Mouse (Mus musculus) thymus, postnatal 4 days (tissue): ENCODE results near the gene Mon2.
"Not testable (repeated sequence)": the region's sequence is repeated elsewhere in the genome, so short reads cannot be mapped to it uniquely, and the experiment has no call there.

Source experiments
- DNase-seq: peaks from one replicate; pipeline ENCODE4 v3.0.0; 2021

Mon2 gene

DNA sequence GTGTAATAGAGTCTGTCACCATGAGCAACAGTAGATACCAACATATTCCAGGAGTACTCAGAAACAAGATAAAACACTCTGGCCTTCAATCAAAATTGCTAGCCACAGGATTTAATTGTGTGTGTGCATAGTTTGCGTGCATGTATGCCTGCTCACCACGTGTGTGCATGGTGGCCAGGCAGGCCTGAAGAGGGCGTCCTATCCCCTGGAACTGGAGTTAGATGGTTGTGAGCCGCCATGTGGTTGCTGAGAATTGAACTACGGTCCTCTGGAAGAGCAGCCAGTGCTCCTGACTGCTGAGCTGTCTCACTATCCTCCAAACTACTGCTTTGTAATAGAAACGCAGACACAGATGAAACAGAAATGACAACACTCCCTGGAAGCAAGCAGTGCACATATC lies 85.7 kb downstream of the Mon2 start:
- DNase-seq: no peak

DNA sequence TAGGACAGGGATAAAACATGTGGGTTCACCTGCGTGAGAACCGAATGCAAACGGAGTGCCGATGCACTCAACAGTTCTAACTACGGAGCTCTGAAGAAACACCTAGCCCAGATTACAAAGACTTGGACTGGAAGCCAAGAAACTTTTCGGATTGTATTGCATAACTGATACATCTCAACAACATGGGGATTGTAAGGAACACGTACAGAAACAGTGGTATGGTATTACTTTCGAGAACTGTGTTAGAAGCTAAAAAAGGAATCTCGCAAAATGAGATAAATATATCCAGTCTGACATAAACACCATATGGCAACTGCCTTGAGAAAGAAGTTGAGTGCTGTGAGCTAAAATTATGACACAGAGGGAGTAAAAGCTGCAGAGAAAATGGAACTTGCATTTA lies 86.4 kb downstream of the Mon2 start:
- DNase-seq: no peak

DNA sequence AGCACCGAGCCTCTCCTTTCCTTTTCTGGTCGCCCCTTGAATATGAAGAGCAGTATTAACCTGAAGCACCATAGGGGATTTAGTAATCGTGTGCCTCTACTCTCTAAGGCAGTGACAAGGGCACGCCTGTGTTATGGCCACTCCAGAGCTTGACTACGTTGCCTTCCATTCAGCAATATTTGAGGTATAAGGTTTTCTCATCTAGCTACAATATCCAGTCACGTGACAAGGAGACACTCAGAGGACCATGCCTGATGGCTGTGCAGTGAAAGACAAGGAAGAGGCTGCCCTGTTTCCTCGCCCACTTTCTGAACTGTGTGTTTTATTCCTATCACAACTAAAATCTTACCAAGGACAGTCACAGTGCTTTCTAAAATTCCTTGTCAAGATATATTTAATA lies 87.9 kb downstream of the Mon2 start:
- no peak for DNase-seq

DNA sequence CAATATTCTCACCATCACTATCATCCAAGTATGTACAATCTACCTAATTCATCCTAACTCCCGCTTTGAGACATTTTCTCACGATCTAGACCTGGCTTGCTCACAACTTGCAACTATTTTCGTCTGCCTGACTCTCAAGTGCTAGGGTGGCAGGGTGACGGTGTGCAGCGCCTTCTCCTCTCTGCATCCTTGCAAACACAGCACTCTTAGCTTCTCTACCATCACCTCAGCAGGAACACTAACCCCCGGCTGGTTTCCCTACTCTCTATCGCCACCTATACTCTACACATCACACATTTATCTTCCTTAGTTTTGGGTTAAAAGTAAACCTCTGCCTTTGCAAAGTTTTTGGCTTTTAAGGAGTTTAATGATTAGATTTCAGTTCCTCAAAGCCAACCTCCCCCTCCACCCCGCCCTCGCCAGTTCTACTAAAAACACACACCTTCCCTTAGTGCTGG lies 88.6 kb downstream of the Mon2 start:
- DNase-seq: peak; percentile 62

DNA sequence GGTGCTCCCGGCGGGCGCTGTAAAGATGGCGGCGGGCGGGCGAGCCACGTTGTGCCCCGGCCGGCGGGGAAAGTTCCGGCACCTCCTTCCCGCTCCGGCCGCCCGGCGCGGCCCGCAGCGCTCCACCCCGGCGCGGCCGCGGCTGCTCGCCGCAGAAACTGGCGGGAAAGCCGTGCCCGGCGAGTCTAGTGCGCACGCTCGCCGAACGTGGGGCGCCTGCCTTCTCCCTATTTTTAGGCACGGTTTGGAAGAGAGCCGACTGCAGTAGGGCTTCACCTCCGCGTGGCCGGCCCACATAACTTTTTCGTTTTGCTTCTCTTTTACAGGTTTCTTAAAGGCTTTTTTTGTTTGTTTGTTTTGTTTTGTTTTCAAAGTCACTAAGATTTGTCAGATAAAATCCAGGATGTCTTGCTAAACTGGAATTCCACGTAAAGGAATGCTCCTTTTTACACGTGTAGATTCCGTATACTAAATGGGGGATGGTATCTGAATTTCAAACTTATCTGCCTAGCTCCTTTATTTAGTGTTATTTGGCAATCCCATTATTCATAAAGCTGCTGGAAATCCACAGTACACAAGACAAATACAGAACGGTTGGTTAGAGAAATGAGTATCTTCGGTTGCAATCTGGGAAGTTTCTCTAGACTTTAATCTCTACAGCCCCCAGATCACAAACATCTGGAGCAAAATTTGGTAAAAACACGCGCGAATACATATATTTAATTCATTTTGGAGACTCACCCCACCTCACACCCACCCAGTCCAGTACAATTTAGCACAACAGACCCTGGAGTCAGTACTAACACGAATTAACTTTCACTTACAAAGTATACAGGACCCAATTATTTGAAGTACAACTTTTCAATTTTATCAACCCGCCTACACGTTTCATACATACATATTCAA lies 89.7 kb downstream of the Mon2 start:
- DNase-seq: no peak

DNA sequence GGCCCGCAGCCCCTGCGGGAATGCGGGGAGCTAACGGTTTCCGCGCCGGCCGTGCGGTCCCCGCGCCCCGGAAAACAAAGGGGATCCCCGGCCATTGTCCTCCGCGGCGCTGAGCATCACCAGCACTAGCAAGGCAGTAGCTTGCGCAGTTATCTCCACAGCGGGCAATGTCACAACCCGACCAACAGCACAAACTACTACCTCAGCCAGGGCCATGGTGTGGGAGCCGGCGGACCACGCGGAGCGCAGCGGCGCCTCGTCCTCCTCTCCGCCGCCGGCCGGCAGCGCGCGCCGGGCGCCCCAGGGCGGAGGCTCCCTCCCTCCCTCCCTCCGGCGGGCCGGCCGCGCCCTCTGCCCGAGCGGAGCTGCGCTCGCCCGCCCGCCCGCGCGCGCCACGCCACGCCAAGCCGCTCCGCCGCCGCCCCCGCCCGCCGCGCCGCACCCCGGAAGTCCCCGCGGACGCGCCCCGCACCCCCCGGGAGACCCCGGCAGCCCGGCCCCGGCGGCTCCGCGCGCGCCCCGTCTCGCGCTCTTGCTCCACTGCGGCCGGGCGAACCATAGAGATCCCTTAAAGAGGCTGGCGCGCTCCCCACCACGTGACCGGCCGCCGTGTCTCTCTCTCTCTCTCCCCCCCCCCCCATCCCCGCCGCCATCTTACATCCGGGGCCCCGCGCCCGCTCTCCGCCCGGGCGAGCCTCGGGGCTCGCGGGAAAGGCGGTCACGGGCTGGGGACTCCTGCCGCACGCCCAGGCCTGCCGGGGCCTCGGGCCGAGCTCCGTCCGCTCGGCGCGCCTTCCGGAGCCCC lies 90.6 kb downstream of the Mon2 start:
- peak; percentile 86 for DNase-seq

DNA sequence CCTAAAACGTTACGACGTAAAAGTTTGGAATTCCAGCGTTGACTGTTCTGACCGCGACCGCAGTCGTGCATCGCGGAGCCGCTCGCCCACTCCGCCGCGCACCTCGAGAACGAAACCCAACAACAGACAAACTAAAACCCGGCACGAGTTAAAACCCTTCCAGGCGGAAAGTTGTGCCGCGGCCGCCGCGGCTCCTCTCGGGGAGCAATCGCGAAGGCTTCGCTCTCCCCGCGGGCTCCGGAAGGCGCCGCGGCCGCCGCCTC lies 91.1 kb downstream of the Mon2 start:
- DNase-seq: no peak

DNA sequence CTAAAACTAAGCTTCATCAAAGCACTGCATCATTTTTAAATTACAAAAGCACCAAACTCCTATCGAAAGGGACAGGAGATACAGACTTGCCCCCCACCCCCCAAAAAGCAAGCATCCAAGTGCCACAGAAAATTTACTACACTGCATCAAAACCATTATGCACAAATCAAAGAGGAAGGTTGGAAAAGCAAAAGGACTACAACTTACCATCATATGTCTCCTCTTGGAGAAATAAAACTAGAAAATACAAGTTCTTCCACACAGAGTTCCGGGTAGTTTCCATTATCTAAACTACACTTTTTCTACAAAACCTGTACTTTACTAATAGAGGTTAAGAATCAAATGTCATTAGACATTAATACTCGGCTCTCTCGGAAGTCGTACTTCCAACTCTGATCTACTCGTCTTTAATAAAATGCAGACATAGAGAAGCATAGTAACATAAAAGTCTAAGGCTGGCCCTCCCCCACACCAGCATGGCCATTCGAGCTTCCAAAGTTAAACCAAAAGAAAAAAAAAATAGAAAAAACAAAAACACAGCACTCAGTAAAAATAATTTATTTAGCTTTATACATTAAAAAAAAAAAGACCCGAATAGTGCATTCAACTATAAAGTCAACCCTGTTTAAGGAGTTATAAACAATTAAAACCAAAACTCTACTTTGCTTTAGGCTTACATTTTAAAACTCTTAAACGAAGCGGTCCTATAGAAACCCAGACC lies 91.6 kb downstream of the Mon2 start:
- no peak for DNase-seq

DNA sequence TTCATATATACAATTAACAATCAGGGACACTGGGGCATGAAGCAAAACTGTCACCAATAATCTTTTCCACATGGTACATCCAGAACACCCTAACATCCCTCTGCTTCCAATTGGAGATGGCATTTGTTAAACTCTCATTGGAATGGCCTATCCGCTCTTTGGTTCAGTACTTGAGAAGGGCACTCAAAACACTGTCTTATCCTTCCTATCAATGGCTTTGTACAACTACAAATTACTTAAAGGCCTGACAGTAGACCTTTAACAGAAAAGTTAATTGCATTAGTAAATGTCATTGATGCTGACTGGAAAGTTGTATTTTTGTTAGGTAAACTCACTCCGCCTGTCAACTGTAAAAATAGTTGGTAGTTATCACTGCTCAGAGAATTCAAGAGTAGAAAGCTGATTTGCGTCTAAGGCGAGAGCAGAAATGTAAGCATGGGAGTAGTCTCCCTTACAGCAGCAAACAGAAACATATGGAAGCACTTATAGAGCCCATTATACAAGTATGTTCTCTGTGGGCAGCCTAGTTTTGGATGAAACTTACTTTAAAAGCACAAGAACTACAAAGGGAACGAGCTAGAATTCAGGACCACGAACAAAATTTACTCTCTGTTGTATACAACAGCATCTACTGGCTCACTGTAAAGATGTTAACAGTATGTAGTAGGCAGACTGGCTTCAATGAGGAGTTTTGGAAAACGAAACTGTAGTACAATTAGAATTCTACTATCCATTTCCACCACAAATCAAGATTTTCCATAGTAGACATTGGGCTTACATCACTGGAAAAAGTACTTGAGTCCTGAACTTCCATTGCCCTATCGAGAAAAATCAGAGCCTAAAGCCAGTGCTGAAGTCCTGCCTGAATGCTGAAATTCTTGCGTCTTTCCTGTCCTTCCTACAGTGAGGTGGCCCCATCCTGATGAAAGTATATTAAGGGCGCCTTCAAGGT lies 92.5 kb downstream of the Mon2 start:
- no peak for DNase-seq

DNA sequence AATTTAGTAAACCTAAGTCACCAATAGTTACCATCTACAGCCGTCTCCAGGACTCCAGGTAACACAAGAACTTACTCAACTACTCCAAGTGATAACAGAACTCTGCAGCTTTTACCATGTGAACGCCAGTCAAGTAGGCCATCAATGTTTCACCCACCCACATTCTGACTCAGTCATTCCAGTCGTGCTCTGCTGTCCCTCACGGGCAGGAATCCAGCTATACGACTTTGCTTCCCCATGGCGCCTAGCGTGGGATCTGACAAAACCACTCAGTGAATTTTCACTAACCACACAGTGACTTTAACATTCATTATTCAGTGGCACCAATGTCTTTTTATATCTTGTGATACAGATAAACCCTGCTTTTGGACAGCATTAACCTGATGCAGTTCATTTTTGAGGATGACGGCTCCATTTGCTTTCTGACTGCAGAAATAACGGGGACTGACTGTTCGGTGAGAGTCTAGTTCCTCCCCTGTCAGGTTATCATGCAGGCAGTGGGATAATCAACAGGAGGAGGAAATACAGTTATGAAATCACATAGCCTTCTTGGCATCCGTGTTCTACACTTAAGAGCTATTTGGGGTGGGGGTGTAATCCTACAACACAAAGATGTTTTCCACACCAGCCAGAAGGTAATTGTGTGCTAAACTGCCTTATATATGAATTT lies 93.3 kb downstream of the Mon2 start:
- no peak for DNase-seq

DNA sequence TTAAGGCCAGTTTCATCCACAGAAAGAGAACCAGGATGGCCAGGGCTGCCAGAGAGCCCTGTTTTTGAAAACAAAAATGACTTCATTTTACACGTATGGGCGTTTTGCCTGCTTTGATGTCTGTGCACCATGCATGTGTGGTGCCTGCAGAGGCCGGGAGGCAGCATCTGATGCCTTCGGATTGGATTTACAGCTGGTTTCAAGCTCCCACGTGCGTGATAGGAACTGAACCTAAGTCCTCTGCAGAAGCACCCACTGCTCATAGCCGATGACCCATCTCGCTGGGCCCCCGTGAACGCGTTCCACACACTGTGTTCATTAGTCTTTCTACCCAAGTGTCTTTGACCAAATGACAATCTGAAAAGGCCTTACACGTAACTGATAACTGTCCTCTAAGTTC lies 96.2 kb downstream of the Mon2 start:
- no peak for DNase-seq

DNA sequence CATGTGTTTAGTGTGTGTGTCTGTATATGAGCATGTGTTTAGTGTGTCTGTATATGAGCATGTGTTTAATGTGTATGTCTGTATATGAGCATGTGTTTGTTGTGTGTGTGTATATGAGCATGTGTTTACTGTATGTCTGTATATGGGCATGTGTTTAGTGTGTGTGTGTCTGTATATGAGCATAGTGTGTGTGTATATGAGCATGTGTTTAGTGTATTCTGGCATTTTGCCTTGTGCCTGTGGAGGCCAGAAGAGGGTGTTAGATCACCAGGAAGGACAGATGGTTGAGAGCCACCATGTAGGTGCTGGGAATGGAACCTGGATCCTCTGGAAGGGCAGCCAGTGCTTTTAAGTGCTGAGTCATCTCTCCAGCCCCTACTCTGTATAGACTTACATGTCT lies 96.9 kb downstream of the Mon2 start:
- DNase-seq: no peak

DNA sequence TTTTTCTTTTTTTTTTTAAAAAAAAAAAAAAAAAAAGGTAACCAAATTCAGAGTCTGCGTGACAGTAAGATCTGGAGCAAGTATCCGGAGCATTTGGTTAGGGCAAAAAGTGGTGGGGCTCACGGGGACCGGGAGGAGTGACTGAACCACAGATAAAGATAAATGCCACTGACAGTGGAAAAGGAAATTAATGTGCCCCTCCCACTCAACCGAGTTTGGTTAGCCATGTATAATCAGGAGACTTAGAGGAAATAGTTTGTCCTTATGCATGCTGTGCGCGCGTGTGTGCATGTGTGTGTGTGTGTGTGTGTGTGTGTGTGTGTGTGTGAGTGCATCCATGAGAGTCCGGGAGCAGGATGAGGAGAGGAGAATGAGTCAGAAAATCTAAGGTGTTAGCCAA lies 100.3 kb downstream of the Mon2 start:
- DNase-seq: no peak

DNA sequence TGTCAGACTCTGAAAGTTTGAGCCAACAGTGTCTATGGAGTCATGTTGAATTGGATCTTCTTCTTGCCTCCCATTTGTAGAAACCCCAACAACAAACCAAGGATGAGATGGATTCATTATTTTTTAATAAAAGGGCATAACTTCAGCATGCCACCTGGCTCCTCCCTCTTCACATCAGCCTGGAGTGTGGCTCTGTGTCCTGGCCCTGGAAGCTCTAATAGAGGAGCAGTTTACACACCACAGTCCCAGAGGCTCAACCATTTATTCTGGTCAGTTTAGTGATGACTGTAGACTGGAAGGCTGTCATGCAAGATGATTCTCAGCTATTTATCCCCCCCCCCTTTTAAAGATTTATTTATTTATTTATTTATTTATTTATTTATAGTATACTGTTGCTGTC lies 103.1 kb downstream of the Mon2 start:
- no peak for DNase-seq

DNA sequence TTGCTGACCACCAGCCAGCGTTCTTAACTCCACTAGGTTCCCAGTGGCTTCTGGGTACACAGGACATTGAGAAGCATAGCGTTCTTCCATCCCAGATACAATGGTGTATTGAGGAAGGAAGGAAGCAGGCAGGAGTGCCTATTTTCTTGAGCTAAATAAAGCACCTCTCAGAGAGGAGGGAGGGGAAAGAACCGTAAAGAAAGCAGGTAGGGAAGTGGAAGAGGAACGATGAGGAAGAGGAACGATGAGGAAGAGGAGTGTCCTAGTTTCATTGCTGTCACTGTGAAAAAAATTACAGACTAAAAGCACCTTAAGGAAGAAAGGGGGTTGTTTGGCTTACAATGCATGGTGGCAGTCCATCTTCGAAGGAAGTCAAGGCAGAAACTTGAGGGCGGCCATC lies 106.1 kb downstream of the Mon2 start:
- no peak for DNase-seq

DNA sequence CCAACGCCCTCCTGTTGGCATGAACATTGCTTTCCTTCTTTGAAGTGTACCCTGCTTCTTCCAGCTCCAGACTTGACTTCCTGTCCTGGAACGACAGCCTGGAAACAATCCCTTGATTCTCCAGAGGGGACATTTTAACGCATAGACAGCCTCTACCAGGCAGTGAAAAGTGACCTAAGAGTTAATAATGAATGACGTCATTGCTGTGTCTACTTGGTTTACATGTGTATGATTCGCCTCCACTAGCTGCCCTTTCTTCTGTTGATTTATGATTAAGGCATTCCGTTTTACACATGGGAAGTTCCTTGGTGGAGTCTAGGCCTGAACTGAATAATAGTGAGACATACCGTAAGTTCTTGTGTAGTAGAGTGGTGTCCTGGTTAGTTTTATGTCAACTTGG lies 109.9 kb downstream of the Mon2 start:
- DNase-seq: no peak

DNA sequence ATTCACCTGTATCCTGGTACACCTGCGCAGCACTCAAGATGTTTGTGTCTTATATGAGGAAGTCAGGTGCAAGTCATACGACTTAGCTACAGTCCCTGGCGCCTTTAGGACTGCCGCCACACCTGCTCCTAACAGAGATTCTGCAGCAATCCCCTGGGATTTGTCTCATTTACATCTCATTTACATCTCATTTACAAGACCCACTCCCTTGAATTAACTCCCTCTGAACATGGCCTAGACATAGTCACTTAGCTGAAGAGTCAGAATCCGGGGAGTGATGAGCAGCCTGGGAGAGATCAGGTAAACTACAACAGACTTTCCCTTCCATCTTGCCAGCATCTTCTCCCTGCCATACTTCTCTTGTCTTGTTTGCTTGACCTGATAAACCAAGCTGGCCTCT lies 110.7 kb downstream of the Mon2 start:
- not testable (repeated sequence) for DNase-seq

DNA sequence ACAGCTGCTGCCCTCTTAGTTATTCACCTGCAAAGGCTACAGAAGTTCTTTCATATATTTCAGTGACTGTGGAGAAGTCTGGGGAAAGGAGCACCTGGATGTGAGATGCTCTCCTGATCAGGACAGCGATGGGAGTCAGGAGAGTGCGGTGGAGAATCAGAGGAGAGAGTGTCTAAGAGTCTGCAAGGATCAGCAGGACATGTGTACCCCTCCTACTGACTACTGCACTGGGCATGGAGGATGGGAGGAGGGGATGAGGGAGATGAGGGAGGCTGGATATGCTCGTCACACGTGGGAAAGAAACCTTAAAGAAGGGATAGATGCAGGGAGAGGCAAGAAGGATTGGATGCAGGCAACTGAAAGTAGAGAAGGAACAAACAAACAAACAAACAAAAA lies 112.1 kb downstream of the Mon2 start:
- DNase-seq: no peak

DNA sequence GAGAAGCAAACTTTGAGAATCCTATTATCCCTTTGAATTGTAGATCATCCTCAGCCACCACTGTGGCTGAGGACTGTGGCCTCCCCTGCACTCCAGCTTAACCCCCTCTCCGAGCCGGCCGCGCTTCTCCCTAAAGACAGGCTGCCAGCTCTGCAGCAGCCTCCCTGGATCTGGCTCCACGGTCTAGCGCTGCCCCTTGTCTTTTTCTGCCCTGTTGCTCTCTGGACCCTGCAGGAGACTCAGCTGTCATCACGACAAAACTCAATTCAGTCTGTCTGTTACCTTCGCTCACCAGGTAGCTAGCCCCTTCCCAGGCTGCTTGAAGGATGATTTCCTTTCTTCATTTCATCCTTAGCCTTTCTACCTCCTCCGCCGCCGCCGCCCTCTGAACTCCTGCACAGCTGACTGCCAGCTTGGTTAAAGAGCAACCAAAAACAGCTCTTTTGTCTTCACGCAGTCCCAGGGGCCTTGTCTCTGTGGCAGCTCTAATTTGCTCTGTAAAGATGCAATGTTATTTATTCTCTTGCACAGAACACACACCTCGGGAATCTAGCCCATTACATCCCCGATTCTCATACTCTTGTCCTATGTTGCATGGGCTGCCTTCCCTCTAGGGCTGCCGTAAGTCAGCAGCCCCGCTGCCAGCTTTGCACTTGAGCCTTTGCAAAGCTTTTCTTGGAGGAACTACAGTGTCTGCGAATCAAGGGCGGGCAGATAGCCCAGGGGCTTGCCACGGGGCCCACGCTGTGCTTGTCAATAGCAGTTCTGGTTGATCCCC lies 112.7 kb downstream of the Mon2 start:
- peak; percentile 39 for DNase-seq

DNA sequence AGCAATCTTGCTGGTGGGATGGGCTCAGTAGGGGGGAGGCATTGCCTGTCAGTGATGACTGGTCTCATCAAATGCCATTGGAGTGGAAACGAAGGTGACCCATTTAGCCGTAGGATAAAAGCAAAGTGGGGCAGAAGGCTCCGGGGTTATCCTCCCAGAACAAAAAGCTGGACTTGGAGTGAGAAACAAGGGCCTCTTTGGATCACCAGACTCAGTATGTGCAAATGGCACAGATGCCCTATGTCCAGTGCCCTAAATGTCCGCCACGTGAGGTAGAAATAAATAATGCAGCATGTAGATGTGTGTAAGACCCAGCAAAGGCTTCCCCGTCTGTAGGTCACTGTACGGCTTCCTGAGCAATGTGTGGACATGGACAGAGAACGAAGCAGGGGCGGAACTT lies 113.7 kb downstream of the Mon2 start:
- DNase-seq: no peak

DNA sequence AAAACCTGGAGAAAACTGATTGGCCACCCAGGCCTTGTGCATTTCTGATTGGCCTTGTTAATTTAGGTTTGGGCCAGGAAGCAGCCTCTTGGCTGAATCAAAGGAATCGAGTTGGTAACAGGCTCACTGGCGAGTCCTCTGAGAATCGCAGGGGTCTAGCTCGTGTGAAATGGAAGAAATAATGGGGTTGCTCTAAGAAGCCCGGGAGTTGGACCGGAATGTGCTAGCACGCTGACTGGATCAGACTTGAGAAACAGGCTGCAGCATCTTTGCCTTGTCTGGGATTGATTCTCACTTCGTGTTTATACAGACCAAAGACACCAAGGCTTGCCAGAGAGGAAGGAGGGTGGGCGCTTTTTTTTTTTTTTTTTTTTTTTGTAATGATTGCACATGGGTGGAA lies 114.8 kb downstream of the Mon2 start:
- no peak for DNase-seq
